Mouse (Mus musculus) activated CD4-positive, CD25-positive, alpha-beta regulatory T cell (primary cell): Measurements from ENCODE around the gene 4931409K22Rik. TPM values are rescaled to one million over a fixed set of nuclear protein-coding genes. Genes with fewer than 3 reads are reported as not detected.

Experiments
- polyA plus RNA-seq, 2 experiments: library from polyadenylated mRNA; unstranded; fragments of 100-300 nt; shearing (Covaris generic); gene quantifications; one replicate each; pipeline ENCODE4 v1.2.1; 2017

The 4931409K22Rik gene
- polyA plus RNA-seq, result not detected

GRCm38 (mm10) chr5:24556709-24557108, at the start of gene 4931409K22Rik:
Gene 4931409K22Rik (minus strand): TSS chr5:24556809.

DNA sequence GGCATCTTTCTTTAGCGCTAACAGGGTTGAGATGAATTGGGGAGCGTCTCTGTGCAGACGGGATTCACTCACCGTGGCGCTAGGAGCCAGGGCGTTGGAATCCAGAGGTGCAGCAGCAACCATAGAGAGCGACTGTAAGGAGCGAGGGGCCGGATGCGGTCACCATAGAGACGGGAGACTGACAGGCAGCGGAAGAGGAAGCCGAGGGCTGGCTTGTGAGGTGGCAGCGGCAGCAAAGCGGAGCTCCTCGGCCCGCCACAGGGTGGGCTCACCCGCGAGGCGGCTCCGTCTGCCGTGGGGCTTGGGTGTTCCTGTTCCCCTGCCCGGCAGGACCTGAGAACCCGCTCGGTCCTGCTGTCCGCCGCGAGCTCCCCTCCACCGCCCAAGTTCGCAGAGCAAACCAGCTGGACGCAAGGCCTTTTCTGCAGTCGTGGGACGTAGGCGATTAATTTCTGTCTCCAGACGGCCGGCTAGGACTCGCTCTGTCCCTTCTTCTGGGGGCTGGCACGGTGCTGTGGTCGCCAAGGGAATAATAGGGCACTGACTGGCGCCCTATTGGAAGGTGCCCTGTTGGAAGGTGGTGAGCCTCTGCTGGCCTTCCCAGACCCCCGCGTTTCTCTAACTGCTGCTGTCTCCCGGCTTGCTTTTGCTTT, 30.1 kb upstream of the 4931409K22Rik start, which contains the start of gene Chpf2:
Chpf2 (plus strand) TSS at position 195 of the 653 bp plus-strand sequence.

DNA sequence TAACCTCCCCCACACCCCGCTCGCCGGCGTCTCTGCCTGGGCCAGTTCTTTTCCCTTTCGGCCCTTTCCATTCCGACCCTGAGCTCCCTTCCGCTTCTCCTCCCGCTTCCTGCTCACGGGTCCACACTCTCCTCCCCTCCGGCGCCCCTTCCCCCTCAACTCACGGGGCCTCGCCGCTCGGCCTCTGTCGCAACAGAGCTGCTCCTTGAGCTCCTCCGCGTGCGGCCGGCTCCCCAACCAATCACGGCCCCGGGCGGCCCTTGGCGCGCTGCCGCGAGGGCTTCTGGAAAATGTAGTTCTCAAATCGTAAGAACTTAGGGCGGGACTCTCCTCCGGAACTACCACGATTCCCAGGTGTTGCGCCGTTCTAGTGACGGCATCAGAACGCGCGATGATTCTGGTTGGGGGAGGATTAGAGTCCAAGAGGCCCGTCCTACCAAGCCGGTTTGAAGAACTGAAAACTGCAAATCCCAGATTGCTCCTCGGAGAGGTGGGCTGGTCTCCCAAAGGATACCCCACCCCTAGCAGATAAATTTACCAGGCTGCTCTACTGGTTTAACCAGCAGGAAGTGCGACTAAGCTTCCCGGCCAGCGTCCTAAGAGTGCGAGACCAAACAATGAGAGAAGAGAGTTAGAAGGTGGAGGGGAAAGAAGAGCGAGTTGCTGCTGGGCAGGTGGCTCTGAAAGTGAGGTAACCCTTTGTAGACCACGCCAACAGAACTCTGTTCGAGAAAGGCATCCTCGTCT, 20.7 kb upstream of the 4931409K22Rik start, which contains the start of gene Abcf2:
Abcf2 (minus strand) TSS at position 285 of the 747 bp plus-strand sequence.

GRCm38 (mm10) chr5:24540387-24541143, 16.0 kb downstream of the 4931409K22Rik start, which contains the start of gene Asb10:
Gene Asb10 (minus strand): TSS chr5:24540978.

GRCm38 (mm10) chr5:24526889-24527230, 29.7 kb downstream of the 4931409K22Rik start, which contains the start of gene Gbx1:
Gene Gbx1 (minus strand): TSS chr5:24527202.

Other genes starting within 250 kb of the 4931409K22Rik start
- 1 to 10 TPM; 2.1 to 3.2 TPM for gene Kcnh2, start 205.2 kb downstream of the 4931409K22Rik start, polyA plus RNA-seq
- under 1 TPM; 0.14 to 0.27 TPM for gene Nos3, start 192.0 kb downstream of the 4931409K22Rik start, polyA plus RNA-seq
- 1 to 10 TPM in 1 of 2 experiments, under 1 TPM in 1; 1.00 to 1.1 TPM for gene Atg9b, start 164.7 kb downstream of the 4931409K22Rik start, polyA plus RNA-seq
- gene Abcb8, start 163.1 kb downstream of the 4931409K22Rik start, polyA plus RNA-seq, result 10 to 100 TPM; 21.5 to 24.9 TPM
- gene Asic3, start 143.4 kb downstream of the 4931409K22Rik start, polyA plus RNA-seq, result not detected
- 100 to 1,000 TPM in 1 of 2 experiments, 10 to 100 TPM in 1; 83.9 to 101 TPM for gene Cdk5, start 133.3 kb downstream of the 4931409K22Rik start, polyA plus RNA-seq
- 10 to 100 TPM; 22.6 to 29.7 TPM for gene Slc4a2, start 133.0 kb downstream of the 4931409K22Rik start, polyA plus RNA-seq
- 100 to 1,000 TPM; 103 to 108 TPM for gene Fastk, start 111.5 kb downstream of the 4931409K22Rik start, polyA plus RNA-seq
- gene Tmub1, start 109.0 kb downstream of the 4931409K22Rik start, polyA plus RNA-seq, result 10 to 100 TPM; 56.9 to 63.6 TPM
- gene Agap3, start 104.6 kb downstream of the 4931409K22Rik start, polyA plus RNA-seq, result 10 to 100 TPM; 39.7 to 47.0 TPM
- gene Gbx1, start 29.6 kb downstream of the 4931409K22Rik start, polyA plus RNA-seq, result under 1 TPM in 1 of 2 experiments, not detected in 1; 0.05 TPM
- gene Asb10, start 15.8 kb downstream of the 4931409K22Rik start, polyA plus RNA-seq, result under 1 TPM in 1 of 2 experiments, not detected in 1; 0.07 TPM
- 10 to 100 TPM; 62.4 to 65.3 TPM for gene Abcf2, start 20.7 kb upstream of the 4931409K22Rik start, polyA plus RNA-seq
- 10 to 100 TPM; 23.6 to 33.5 TPM for gene Chpf2, start 29.9 kb upstream of the 4931409K22Rik start, polyA plus RNA-seq
- gene Smarcd3, start 67.6 kb upstream of the 4931409K22Rik start, polyA plus RNA-seq, result 1 to 10 TPM; 1.0 to 4.9 TPM
- 10 to 100 TPM; 73.9 to 80.8 TPM for gene Nub1, start 128.7 kb upstream of the 4931409K22Rik start, polyA plus RNA-seq
- gene Wdr86, start 173.9 kb upstream of the 4931409K22Rik start, polyA plus RNA-seq, result under 1 TPM in 1 of 2 experiments, not detected in 1; 0.06 TPM
- gene Crygn, start 201.2 kb upstream of the 4931409K22Rik start, polyA plus RNA-seq, result 1 to 10 TPM; 1.5 to 1.6 TPM